Mouse (Mus musculus): ENCODE results near the gene Auh. TPM values are rescaled to one million over a fixed set of nuclear protein-coding genes. Genes with fewer than 3 reads are reported as not detected.
A peak's percentile ranks its signal among the peaks of the same experiment; 100 is the strongest.

Auh gene
- total RNA-seq, 2 experiments from 2014 or later, result 73.3 to 81.6 TPM

DNA sequence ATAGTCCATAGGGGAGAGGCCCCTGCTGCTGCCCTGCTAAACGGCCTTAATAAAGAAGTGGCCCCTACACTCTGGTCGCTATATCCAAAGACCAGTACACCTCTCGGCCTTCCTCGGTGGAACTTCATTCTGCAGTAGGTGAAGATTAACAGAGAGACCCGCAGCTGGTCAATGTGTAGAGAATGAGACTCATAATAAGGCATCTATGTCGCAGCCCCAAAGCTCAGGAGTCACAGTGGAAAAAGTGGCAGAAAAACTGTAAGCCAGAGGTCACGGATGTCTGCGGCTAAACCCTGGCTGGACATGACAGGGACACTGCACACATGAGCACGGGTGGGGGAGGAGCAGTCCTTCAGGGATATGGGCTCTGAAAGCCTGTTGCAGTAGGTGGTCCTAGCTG, 39.2 kb downstream of the Auh start:
- DNase-seq (ENCODE audit: extremely low spot score in 1 of 2, low spot score in 2 of 2), result no peak
- intact Hi-C loops (cut with DNase I), result no loop called here

DNA sequence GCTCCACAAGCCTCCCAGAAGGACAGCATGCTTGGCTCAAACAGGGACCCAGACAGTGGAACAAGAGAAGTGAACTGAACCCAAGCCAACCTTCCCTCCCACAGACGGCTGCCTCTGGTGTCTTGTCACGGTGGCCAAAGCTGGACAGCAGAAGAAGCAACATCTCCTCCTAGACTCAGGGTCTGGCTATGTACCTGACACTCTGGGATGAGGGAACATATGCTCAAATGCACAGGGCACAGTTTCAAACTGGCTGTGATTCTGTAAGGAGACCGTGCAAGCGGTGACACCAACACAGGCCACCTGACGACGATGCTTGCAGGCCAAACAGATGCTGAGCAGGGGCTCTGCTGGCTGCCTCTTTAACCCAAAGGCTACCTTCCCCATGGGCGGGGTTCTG, 42.7 kb downstream of the Auh start:
- DNase-seq (ENCODE audit: extremely low spot score in 1 of 2, low spot score in 2 of 2), result no peak
- intact Hi-C loops (cut with DNase I), result no loop called here

DNA sequence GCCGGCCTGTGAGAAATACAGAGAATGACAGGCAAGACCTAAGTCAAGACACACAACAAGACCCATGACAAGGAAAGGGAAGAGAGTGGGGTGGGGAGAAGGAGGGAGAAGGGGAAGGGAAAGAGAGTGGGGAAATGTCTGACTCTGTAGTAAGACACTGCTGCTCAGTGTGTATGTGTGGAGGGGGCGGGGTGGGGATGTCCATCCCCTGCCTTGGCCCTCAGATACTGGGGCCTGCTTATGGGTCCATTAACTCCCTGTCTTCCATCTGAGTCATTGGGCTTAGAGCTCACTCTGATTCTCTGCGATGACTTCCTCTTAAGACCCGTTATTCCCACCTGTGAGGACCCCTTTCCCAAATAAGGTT, 45.5 kb downstream of the Auh start:
- intact Hi-C loops (cut with DNase I), result no loop called here
- no peak for DNase-seq (ENCODE audit: extremely low spot score in 1 of 2, low spot score in 2 of 2)

DNA sequence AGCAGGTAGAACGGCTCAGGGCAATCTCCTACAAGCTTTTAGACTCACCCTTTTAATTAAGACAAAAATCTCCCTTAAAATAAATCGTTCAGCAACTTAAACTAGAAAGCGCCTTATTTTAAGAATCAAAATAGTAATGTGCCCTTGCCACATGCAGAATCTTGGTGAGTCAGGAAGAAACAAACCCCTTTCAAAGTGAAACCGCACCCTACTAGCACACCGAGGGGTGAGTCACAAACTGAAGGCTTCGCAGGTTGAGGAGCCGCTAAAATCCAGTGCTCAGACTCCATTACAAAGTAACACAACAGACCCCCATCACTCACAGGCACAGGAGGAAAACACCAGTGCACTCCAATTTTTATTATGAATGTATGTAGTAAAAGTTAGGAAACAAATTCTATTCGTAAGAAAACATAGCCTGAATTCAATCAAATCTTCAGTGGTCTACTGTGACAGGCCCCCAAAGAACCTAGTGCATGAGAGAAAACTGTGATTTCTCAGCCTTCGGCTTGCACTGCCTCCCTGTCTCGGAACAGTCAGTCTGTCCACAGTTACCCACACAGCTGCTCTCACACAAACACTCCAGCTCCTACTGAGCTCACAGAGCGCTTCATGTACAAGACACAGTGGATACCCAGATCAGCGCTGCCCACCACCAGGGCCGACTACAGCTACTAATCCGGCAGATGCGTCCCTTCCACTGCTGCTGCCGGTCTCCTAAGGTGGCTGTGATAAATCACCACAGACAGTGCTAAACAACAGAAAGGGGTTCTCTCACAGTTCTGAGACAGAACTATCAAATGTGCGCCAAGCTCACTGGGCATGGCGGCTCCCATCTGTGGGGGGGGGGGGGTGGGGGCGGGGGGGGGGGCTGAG, 46.2 kb downstream of the Auh start:
- intact Hi-C loops (cut with DNase I), result no loop called here
- no peak for DNase-seq (ENCODE audit: extremely low spot score in 1 of 2, low spot score in 2 of 2)

DNA sequence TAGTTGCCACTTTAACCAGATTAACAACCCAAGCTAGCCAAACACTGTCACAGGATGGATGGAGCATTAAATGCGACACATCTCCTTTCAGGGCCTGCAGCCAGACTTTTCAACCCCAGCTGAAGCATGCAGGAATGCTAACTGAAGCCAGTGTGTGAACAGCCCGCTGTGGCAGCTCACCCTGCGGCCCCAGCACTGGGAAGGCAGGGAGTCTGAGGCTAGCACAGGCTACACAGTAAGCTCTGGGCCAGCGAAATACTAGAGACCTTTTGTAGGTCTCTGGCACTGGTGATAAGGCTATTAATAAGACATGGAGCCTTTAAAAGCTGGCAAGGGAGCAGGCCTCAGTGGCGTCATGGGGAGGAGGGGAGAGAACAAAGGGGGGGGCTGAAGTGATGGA, 49.1 kb downstream of the Auh start:
- intact Hi-C loops (cut with DNase I), result no loop called here
- DNase-seq (ENCODE audit: extremely low spot score in 1 of 2, low spot score in 2 of 2), result no peak

DNA sequence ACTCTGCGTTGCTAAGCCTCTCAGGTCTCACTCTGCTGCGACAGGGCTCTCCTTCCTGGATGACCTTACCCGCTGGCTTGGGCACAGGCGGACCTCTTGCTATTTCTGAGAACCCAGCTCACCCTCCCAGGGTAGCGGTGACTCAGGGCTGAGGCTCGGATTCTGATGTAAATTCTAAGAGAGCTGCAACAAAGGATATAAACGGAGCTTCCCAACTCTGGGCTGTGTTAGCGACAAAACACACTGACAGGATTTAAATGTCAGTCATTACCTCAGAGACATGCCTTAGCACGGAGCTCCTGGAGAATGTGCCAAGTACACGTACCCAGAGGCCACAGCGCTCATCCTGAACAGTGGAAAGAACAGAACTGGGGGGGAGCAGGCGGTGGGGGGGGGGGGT, 49.6 kb downstream of the Auh start:
- DNase-seq (ENCODE audit: extremely low spot score in 1 of 2, low spot score in 2 of 2), result no peak
- intact Hi-C loops (cut with DNase I), result loop anchor here (10.0 kb wide), 1 partner anchor 95 kb away; no protein-coding TSS in a partner anchor

DNA sequence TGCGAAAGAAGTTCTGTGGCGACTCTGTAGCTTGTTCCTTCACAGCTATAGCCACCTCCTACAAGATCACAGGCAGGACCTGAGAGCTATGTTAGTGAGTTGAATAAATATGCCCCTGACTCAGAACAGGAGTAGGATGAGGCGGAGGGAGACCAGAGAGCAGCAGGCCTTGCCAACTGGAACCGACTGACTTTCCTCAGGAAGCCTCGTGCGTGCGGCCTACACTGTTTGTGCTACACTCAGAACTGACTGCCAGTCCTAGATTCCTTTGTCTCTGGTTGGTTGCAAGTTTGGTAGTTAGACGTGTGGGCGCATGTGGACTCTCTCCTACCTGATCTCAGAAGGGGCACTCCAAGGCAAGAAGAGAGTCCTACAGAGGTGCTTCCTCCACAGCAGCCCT, 50.2 kb downstream of the Auh start:
- no peak for DNase-seq (ENCODE audit: extremely low spot score in 1 of 2, low spot score in 2 of 2)
- intact Hi-C loops (cut with DNase I), result loop anchor here (10.0 kb wide), 1 partner anchor 96 kb away; no protein-coding TSS in a partner anchor

DNA sequence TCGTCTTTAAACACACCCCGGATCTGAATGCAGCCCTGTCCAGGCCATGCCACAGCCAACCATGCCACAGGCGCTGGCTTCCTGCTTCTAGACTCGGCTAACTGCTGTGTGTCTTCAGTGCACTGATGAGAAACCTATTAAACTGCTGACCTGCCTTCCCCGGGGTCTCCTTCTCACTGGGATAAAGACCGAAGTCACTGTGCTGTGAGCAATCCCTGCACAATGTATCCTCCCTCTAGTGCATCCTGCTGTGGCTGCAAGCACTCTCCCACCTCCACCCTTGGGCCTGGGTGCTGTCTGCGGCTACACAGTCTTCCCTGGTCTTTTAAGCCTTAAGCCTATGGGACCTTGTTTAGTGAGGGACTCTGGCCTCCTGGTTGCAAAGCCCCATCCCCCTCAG, 50.7 kb downstream of the Auh start:
- no peak for DNase-seq (ENCODE audit: extremely low spot score in 1 of 2, low spot score in 2 of 2)
- intact Hi-C loops (cut with DNase I), result loop anchor here (10.0 kb wide), 1 partner anchor 96 kb away; no protein-coding TSS in a partner anchor

DNA sequence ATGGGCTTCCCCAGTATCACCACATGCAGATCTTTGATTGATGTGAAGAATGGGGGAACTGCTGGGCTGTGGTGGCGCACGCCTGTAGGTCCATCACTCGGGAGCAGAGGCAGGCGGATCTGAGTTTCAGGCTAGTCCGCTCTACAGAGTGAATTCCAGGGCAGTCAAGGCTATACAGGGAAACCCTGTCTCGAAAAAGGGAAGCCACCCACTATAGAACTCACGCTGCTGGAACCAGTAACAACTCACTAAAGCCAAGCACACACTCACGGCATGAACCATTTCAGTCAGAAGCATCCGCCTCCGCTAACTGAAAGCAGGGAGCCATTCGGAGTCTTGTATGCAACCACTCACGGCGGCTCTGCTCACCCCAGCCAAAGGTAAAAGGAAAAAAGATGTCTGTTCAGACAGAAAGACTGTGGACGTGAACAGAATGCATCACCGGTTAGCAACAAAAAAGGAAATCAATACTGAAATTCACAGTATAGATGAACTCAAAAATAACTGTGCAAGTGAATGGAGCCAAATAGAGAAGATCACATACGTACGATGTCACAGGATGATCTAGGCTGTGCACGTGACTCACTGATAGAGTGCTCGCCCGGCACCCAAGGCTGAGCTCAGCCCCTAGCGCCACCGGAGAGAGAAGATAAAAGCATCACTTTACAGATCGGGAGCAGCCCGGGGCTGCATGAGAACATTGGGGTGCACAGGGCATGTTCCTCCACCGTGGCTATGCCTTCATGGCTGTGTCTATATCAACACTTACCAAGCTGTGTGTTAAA, 53.7 kb downstream of the Auh start:
- DNase-seq (ENCODE audit: extremely low spot score in 1 of 2, low spot score in 2 of 2), result no peak
- intact Hi-C loops (cut with DNase I), result loop anchor here (10.0 kb wide), 1 partner anchor 99 kb away; no protein-coding TSS in a partner anchor

DNA sequence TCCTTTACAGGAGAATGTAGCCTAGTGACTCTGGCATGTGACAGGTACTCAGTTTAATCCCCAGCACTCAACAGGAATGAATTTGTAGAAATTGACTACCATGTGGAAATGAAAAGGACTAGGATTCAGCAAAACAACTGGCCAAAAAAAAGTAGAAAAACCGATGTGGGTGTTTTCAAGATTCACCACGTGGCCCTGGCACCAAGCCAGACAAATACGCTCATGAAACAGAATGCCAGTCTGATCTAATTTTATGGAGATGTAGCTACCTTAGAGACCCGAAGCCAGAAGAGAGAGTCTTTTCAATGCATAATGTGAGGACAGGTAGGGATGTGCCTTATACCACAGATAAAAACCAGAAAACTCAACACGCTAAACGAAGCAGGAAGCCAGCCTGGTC, 54.4 kb downstream of the Auh start:
- intact Hi-C loops (cut with DNase I), result loop anchor here (10.0 kb wide), 1 partner anchor 100 kb away; no protein-coding TSS in a partner anchor

DNA sequence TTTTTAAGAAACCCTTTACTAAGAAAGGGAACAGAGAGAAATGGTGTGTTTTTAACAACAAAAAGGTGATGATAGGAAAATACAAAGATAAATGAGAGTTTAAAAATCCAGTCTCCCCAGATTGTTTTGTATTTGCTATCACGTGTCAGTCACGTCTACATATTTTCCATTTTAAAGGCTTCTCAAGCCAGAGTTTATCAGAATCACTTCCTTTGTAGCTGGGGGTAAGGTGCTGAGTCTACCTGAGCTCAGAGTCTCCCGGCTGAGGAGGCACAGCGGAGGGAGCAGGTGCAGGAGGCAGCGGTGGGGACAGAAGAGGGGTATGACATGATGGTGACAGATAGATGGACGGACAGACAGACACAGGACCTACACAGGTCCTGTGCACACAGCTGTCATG, 55.1 kb downstream of the Auh start:
- intact Hi-C loops (cut with DNase I), result loop anchor here (10.0 kb wide), 1 partner anchor 100 kb away; no protein-coding TSS in a partner anchor
- no peak for DNase-seq (ENCODE audit: extremely low spot score in 1 of 2, low spot score in 2 of 2)

More for the DNA sequence above, 54.4 kb downstream of the Auh start:
- DNase-seq (ENCODE audit: extremely low spot score in 1 of 2, low spot score in 2 of 2), result peak in 1 of 2 experiments; percentile 54

DNA sequence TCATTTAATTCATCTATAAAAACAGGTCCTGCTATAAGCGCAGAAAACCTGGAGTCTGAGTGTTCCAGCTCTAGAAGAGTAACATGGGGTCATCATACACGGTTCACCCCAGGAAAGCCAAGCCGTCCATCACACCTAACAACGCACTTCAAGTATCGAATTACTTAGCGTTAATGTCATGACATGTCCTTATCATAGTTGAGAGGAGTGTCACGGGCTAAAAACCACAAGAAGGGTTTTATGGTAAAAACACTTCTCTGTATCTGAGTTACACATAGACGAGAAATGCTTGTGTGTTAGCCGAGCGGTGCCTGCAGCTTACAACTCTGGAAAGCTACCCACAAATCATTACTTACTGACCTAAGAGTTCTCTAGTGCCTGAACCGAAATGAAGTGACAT, 55.6 kb downstream of the Auh start:
- intact Hi-C loops (cut with DNase I), result loop anchor here (10.0 kb wide), 1 partner anchor 101 kb away; no protein-coding TSS in a partner anchor

DNA sequence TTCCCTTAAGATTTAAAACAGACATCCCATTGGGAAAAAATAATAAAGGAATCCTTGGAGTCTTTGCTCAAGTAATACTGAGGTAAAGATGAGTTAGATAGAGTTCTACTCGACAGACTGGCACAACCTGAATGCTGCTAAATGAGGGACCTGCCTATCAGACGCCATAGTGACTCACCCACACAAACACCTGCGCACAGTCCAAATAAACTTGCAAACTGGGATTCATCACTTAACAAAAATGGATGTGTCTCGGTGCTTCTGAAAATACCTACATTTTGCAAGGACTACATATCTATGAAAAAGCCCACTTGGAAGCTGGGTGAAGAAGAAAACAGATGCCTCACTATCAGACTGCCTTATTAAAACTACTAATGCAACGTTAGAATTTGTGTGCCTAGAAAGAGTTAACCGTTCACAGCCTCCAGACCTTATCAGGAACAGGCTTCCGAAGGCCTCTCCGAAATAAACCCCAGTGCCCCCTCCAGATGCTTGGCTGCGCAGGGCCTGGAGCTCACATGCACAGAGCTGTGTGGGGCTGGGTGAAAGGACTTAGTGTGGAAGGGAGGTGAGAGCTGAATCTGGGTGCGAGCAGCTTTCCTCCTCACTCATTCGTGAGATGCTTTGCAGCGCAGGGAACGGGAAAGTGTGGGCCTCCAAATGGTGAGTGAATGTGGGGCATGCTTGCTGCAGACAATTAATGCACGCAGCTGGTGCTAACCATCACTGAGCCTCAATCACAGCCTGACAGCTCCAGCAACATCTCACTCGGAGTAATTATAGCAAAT, 63.3 kb downstream of the Auh start:
- no peak for DNase-seq (ENCODE audit: extremely low spot score in 1 of 2, low spot score in 2 of 2)
- intact Hi-C loops (cut with DNase I), result no loop called here

More for the DNA sequence above, 55.6 kb downstream of the Auh start:
- DNase-seq (ENCODE audit: extremely low spot score in 1 of 2, low spot score in 2 of 2), result no peak

DNA sequence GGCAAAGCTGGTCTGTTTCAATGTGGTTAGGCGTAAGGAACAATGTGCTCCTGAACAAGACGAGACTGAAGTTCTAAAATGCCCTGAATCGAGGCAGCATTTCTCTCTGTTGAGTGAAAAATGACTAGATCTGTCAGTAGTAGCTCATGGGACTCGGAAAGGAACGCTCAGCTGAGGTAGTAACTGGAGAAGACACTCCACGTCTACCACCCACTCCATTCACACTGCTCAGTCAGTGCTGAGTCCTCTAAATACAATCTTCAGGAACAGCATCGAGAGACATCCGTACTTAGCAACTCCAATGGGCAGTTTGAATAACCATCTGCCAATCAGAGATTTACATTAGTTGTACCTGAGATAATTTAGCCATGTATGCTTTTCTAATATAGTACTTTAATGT, 66.0 kb downstream of the Auh start:
- intact Hi-C loops (cut with DNase I), result no loop called here
- no peak for DNase-seq (ENCODE audit: extremely low spot score in 1 of 2, low spot score in 2 of 2)

DNA sequence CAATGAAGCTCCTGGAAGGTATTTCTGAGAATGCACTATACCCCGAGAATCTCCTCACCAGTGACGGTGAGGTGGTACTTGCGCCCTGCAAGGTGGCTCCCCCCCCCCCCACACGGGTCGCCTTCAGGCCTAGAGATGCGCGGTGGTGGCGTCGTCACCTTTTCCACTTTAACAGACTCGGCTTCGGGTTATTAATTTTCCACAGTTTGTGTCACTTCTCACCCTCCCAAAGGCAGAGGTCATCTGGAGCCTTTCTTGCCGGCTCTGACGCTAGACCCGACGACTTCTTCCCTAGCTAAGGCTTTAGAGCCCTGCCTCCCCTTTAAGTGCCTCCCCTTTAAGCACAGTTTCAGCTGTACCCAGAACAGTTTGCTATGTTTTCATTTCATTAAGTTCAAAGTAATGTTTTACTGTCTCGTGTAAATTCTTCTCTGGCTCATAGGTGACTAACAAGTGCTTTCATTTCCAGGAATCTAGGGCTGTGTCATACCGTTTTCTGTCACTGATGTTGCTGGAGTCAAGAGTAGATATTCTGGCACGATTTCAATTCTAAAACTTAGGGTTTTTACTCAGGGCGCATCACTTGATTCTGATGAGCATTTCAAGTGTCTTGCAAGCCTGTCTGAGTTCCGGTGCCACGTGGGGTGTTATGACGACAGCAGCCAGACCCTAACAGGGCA, 69.3 kb downstream of the Auh start:
- DNase-seq (ENCODE audit: extremely low spot score in 1 of 2, low spot score in 2 of 2), result no peak
- intact Hi-C loops (cut with DNase I), result no loop called here

DNA sequence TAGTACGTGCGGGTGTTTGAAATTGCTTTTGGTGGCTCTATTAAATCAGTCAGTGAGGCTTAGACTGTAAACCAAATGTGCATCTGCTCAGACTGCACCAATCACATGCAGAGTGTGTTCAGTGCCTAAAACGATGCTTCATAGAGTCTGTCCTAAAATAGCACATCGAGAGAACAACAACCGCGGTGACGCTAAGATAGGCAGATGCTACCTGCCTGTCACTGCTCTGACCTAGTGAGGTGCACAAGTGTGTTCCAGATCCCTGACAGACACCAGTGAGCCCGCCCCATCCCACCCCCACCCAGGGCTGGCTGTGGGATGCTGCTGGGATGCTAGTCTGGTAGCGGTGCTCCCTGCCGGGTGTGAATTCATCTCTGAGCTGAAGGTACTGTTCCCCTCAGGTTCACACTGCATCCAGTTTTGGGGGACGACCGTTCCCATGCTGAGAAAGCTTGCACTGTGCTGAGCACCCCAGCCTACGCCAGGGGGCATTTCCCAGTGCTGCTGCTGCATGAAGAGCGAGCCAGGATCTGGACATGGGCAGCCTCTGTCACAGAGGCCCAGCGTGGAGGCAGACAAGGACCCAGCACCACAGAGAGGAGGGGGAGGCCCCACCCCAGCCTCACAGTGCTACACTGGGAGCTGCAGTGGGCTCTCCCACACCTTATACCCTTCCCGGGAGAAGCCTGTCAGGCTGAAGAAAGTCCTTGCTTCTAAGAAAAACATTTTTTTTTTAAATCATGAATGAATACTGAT, 70.2 kb downstream of the Auh start:
- no peak for DNase-seq (ENCODE audit: extremely low spot score in 1 of 2, low spot score in 2 of 2)
- intact Hi-C loops (cut with DNase I), result no loop called here

DNA sequence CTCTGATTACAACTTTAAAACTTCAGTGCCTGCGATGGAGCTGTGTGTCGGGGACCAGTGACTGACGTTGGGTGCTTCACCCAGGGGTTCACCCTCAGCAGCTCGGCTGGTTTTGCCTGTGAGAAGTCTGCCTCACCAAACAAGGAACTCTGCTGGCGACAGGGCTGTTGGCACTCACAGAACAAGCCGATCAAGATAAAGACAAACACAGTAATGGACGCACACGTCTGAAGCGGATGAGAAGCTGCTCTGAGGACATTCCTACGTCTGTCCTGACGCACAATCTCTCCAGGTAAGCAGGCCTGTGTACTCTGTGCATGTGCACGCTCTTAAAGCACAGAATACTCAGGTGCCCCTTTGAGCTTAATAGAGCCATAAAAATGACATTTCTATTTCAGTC, 71.1 kb downstream of the Auh start:
- no peak for DNase-seq (ENCODE audit: extremely low spot score in 1 of 2, low spot score in 2 of 2)
- intact Hi-C loops (cut with DNase I), result no loop called here

DNA sequence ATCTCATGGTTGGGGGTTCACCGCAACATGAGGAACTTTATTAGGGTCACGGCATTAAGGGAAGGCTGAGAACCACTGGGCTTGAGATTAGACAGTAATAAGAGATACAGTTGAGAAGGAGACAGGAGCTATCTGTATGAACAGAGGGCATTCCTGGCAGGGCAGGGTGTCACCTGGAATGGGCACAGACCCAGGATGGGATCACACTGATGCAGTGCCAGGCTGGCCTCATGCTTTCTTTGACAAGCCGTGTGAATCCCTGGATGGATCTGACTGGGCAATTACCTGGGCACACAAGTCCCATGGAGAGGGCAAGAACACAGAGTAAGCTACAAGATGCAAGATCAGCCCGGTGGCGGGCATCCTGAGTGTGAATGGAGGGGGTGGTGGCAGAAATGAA, 71.7 kb downstream of the Auh start:
- intact Hi-C loops (cut with DNase I), result no loop called here

More for the DNA sequence above, 71.7 kb downstream of the Auh start:
- DNase-seq (ENCODE audit: extremely low spot score in 1 of 2, low spot score in 2 of 2), result no peak

All from left cerebral cortex, postnatal 10 days (tissue).